Mouse (Mus musculus) gonadal fat pad, adult 2 months (tissue): Measurements from ENCODE around the gene Adamts7. TPM values are rescaled to one million over a fixed set of nuclear protein-coding genes. Genes with fewer than 3 reads are reported as not detected.

Experiments
- polyA plus RNA-seq: library from polyadenylated mRNA; depleted of rRNA; stranded (reverse); fragments of >200 nt; gene quantifications from 2 replicates; pipeline ENCODE4 v1.2.3, GENCODE M21; 2012; rRNA removed

The Adamts7 gene
- polyA plus RNA-seq, 1 experiment = 6.7 TPM

Other genes with a start within 250 kb of the Adamts7 start
- gene Ctsh, start 108.9 kb upstream of the Adamts7 start, polyA plus RNA-seq = 139 and 168 TPM in 2 replicates
- gene Morf4l1, start 48.3 kb upstream of the Adamts7 start, polyA plus RNA-seq = 154 and 156 TPM in 2 replicates
- gene Tbc1d2b, start 107.7 kb downstream of the Adamts7 start, polyA plus RNA-seq = 24.6 and 27.9 TPM in 2 replicates